Mouse (Mus musculus): ENCODE measurements around the gene Ddr1.

The Ddr1 gene

DNA sequence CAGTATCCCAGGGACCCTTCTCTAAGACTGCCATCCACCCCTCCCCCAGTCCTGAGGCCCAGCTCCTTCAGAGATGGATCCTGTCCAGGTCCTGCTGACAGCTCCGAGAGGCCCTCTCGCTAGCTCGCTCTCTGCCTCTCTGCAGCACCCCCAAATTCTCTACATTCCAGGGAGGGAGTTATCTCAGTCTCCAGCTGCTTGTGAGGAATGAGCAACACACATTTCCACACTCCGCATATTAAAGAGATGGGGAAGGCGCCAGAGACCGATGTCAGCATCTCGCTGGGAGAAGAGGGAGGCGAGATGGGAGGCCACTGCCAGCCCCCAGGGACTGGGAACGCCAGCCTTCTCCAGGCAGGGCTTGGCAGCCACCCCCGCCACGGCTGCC, 15.9 kb upstream of the Ddr1 start:
- no peak for DNase-seq (ENCODE audit: low read depth, low spot score)

DNA sequence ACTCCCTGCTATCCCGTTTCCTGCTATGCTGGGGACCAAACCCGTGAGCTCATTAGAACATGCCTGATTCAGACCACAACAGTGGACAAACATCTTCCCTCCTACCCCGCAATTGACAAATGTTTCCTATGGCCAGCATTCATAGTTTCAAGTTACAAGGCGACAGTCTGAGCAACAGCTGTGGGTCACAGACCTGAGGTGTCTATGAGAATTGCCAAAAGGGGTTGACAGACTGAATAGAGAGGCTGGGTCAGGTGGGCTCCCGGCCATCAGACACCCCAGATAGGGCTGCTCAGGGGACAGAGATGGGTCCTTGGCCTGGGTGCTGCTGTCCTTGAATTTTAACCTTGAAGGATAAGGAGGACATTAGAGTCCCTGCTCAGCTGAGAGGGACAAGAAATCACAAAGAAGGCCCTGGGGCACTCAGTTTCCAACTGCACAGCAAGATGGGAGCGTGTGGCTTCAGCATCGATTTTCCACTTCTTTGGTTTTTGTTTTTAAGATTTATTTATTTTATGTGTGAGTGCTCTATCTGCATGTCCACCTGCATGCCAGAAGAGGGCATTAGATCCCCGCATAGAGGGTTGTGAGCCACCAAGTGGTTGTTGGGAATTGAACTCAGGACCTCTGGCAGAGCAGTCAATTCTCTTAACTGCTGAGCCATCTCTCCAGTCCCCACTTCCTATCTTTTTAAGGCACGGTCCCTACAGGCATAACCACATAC, 15.4 kb upstream of the Ddr1 start:
- DNase-seq (ENCODE audit: low read depth, low spot score): no peak

DNA sequence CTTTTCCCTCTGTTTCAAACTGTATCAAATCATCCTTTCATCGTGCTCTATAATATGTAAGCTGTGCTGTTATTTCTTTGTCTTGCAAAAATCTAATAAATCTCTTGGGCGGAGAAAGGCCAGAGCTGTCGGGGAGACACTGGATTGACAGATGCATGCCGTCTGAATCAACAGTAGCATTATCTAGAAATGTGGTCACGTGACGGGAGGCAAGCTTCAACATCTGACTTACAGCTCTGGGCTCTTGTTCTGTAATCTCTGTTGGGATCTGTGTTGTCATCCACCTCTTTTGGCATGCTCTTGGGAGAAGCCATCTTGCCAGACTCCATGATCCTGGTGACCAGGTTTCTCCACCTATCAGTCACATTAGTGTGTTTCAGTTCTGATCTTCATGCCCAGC, 12.7 kb upstream of the Ddr1 start:
- no peak for DNase-seq (ENCODE audit: low read depth, low spot score)

DNA sequence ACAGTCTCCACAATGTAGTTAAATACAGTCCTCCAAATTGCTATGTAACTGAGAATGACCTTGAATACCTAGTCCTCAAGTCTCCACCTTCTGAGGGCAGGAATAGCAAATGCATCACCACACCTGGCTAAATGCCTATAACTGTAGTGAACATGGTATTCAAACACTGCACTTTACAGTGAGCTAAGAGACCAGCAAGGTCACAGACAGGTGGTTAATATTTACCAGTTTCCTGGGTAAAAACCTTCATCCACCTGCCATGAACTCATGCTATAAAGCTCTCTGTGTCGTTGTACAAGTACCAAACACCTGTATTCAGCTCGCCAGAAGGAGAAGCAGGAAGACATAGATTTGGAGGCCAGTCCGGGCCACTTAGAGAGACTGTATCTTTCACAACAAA, 11.7 kb upstream of the Ddr1 start:
- no peak for DNase-seq (ENCODE audit: low read depth, low spot score)

DNA sequence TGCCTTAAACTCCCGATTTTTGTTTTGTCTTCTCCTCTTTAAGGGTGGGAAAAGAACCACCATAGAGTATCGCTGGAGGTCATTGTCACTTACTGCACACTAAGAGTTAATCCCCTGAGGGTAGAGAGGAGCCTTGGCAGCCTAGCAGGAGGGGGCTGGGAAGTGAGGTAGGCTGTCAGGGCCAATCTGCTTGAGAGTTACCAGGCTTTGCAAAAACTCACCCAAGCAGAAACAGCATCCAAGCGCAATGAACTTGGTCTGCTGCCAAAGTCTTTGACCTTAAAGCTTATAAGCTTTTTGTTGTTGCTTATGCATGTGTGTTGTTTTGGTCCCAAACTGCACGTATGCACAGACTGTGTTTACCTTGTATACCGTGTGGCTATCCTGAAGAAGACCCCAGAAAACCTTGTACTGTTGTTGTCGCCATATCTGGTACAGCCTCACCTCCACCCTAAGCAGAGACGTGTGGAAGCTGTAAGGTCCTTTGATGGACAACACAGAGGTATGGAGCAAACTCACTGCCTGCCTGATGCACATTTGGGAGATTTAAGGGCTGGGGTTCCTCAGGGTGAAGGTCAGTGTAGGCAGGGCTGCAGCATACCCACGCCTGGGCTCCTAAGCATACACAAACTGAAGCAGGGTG, 6.4 kb upstream of the Ddr1 start:
- no peak for DNase-seq (ENCODE audit: low read depth, low spot score)

DNA sequence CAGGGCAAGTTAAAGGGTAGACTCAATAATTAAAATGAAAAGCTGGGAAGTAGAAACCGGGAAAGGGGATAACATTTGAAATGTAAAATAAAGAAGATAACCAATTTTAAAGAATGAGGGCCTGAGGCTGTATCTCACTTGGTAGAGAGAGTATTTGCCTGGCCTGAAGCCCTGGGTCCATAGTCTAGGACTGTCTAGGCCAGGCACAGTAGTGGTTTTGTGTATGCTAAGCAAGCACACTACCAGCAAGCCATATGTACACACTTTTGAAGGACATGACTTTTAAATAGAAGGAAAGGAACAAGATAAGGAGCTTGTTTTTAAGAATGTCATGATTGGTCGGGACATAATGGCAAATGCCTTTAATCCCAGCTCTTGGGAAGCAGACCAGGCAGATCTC, 4.2 kb upstream of the Ddr1 start:
- DNase-seq (ENCODE audit: low read depth, low spot score): no peak

DNA sequence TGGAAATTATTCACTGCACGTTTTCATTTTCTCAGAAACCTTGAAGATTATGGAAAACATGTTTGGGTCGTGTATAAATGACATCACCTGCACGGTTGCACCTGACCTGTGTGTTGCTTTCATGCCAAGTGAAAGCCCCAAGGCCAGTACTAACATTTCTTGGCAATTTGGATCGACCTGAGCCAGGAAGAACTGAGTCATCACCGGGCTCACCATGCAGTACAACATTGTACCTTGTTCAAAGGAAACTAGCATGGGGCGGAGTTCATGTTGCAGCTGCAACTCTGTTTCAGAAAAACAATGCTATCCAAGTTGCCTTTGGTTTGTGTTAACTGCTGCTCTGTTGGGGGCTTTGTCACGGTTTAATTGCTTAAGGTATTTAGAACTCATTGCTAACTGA, 3.5 kb upstream of the Ddr1 start:
- no peak for DNase-seq (ENCODE audit: low read depth, low spot score)

DNA sequence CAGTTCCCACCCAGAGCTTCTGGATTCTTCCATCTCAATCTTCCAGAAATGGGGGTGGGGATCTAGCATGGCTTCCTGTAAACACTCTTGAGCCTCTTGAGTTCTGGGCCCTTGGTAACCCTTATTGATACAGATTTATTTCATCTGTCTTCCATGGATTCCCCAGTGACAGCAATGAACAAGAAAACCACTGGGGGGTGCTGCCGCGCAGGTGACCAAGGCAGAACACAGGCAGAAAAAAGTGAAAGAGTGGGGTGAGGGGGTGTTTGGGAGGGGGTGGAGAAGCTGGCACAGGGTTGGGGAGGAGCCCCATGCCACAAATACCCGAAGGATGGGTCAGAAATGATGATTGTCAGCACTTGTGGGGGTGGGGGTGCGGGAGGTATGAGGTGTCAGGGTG, 1.4 kb upstream of the Ddr1 start:
- no peak for DNase-seq (ENCODE audit: low read depth, low spot score)

DNA sequence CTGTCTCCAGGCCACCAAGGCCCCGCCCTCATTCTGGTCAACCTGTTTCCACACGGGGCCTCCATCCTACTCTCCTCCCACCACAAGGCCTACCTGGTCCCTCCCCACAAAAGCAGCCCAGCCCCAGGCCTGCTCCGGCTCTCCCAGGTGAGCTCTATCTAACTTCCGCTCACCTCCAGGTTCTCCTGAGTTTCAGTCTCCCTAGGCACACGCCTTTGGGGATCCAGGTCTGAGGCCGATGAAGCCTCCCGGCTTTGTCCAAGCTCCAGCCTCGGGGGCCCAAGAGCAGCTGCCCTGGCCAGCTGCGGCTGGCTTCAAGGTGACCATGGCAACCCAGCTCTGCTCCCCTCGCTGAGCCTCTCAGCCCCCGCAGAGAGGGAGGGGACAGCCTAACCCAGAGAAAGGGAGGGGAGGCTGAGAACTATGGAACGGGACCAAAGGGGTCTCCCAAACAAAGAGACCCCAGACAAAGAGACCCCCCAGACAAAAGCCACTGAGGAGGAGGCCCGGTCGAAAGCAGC, 610 bp downstream of the Ddr1 start:
- no peak for DNase-seq (ENCODE audit: low read depth, low spot score)

DNA sequence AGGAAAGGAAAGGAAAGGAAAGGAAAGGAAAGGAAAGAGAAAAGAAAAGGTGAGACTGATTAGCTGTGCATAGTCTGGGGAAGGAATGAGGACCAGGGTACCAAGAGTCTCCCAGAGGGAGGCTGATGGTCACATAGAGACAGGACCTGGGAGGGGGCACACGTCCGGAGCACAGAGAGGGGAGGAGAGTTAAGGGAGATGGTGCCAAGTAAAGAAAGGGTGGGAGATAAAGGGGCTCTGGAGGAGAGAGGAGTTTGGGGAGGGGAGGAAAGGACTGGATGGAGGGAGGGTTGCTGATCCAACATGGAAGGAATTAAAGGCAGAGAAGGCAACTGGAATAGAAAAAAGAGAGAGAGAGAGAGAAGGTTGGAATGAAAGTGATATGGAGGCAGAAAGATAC, 1.4 kb downstream of the Ddr1 start:
- DNase-seq (ENCODE audit: low read depth, low spot score): no peak

DNA sequence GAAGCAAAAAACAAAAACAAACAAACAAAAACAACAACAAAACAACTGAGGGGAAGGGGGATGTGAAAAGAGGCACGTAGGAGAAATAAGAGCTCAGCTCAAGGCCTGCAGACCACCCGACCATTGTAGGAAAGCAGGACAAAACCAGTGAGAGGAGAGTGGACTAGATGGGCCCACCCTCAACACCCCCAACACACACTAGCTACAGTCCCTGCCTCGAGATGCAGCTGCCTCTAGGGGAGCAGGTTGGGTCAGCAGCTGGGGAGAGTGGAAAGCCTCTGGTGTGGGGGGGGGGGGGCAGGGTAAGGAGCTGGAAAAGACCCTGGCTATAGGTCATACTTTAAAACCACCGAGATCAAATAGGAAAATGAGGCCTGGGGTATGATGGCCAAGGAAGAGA, 1.8 kb downstream of the Ddr1 start:
- DNase-seq (ENCODE audit: low read depth, low spot score): no peak

DNA sequence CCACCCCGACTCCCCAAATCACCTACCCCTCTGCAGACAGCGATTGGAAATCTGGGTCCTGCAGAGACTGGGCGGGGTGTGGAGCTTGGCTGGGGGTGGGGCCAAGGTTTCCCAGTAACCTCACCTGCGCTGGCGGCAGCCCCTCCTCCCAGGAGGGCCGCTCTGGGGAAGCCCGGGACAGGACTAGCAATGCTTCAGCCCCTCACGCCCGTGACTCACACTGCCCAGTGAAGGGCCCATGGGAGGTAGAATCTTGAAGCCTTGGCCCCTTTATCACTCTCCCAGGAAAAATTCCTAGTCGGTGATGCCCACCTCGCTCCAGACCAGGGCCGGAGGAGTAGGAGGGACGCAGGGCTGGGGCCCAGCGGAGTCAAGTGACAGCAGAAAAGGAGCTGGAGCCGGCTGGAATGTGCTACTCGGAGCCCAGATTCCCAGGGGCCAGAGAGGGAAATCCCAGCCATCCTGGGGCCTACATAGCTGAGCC, 2.4 kb downstream of the Ddr1 start:
- DNase-seq (ENCODE audit: low read depth, low spot score): no peak

DNA sequence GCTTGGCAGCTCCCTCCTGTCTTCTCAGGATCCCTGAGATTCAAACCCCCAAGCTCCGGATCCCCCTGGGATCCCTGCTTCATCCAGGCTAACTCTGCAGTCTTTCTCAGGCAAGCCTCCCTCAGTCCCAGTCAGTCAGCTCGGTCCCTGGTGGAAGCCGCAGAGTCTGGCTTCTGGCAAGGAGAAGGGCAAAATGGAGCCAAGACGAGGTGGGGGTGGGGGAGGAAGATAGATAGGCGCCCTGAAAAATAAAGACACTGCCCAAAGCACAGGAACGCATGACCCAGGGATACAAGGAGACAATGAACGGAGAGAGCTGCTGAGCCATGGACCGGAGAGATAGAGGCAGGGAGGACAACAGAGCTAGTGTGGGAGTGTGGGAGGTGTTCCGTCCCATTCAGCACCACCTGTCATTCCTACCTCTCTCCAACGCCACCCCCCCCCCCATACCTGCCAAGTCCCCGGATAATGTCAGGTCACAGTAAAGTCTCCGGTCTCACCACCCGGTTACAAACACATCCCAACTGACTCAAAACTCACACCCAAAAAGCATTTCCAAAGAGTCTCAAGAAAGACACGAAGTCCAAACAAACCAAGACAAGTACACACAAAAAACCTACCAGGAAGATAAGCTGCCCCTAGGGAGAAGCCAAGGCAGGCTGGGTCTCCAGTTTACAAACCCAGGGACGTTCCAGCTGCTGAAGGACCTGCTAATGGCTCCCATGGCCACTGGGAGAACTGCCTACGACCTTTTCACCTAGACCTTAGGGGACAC, 3.0 kb downstream of the Ddr1 start:
- no peak for DNase-seq (ENCODE audit: low read depth, low spot score)

DNA sequence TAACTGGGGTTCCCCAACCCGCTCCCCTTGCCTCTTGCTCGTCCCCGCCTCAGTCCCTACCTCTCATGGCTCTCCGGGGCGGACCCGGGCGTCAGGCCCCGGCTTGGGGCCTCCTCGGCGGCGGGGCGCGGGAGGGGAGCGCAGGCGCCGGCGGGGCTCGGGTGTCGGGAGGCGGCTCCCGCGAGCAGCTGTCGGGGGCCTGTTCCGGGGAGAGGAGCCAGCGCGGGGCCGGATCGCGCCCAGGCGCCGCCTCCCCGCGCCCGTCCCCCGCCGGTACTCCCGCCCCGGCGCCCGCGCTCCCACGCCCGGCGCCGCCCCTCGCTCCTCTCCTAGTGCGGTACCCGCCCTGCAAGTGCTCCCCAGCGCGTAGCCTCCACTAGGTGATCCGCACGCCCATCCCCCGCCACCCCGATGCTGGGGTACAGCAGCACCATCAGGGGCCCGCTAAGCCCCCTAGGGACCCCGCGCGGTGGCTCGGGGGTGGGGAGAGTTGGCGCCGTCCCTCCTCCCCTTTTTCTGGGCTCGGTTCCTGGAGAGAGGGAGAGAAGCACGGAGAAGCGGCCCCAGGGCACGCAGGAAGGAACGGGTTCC, 4.0 kb downstream of the Ddr1 start:
- DNase-seq (ENCODE audit: low read depth, low spot score): no peak

DNA sequence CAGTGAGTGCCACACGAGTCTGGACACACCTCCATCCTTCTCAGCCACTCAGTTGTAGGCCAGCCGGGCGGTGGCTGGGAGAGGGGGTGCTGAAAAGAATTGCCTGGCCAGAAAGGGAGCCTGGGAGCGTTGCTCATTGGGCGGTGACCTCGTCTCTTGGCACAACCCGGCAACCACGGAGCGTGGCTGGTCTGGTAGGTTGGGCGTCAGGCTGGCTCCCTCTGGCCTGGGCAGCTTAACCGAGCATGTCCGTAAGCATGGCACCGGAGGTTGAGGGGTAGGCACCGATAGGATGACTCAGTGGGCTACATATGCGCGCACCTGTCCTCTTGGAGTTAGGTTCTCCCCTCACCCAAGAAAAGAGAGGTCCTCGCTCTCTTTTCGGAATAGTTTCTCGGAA, 4.5 kb downstream of the Ddr1 start:
- no peak for DNase-seq (ENCODE audit: low read depth, low spot score)

DNA sequence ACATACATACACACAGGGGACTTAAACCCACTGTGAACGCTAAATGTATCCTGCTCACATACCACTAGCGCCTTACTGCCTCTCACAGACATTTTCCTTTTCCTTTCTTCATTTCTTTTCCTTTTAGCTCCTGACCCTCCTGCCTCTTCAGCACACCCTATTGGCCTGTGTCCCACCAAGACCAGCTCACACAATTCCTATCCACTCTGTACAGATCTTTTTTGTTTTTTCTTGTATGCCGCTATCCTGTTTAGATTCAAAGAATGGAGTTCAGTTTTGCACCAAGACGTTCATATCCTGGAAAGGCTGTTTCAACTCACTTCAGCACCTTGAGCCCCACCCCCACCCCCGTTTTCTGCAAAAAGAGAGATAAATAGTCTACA, 5.9 kb downstream of the Ddr1 start:
- no peak for DNase-seq (ENCODE audit: low read depth, low spot score)

DNA sequence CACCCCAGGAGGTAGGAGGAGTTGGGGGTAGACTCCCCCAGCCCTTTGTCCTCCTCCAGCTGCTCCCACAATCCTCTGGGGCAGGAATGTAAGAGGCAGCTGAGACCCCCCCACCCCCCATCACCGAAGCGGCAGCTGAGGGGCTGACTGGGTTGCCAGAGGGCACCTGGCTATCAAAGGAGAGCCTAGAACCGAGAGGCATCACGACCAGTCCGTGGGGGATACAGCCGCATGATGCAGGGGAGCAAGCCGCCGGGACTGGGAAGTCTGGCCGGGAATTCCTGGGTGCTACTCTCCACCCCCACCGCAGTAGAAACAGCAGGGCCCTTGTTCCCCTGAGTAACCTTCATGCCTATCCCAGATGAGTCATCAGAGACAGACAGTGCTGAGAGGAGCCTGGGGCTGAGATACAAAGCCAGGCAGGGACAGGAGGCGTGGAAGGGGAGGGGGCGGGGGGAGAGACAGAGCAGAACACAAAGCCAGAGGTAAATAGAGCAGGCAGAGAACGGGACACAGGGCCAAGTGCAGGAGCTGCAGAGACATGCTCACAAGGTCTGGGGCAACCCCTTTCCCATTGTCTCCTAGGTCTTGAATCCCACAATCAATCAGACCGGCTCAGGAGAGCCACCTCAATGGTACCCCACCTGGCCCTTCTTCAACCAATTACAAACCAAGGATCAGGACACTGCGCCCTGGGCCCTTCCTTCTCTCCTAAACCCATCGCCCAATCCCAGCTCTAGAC, 6.5 kb downstream of the Ddr1 start:
- DNase-seq (ENCODE audit: low read depth, low spot score): no peak

DNA sequence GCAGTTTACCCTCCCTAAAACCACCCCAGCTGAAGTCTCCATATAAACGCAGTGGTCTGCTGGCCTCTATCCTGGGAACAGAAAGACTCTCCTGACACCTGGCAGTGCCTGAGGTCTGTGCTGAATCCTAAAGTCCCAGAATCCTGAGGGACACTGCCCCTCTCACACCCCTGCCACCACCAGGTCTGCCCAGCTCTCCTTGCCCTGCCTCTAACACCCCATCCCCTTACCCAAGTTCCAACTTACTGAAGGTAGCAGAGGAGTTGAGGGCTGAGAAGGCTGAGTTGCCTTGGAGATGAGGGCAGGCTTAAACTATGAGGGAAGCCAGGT, 7.0 kb downstream of the Ddr1 start:
- DNase-seq (ENCODE audit: low read depth, low spot score): no peak

DNA sequence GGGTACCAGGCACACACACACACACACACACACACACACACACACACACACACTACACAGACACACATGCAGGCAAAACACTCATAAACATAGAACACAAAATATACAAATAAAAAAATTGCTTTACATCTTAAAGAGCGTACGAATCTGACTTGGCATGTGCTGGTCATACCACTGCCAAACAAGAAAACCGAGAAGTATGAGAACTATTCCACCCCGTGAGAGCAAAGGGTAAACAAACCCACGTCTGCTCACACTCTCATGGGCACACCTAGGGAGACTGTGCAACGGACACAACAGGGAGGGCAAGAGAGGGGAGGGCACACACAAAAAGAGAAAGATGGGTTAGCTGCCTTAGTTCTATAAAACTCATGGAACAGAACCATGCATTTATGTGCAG, 7.7 kb downstream of the Ddr1 start:
- DNase-seq (ENCODE audit: low read depth, low spot score): no peak

DNA sequence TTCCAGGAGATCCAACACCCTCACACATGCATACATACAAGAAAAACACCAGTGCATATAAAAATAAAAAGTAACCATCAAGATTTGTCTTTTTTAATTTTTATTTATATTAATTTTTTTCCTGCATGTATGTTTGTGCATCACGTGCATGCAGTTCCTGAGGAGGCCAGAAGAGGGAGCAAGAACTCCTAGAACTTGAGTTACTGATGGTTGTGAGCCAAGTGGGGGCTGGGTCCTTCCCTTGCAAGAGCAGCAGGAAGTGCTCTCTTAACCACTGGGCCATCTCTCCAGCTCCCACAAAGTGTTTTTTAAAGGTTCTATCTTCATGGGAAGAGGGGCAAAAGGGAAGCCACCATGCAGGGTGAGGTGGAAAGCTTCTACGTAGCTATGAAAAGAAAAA, 9.1 kb downstream of the Ddr1 start:
- DNase-seq (ENCODE audit: low read depth, low spot score): no peak

DNA sequence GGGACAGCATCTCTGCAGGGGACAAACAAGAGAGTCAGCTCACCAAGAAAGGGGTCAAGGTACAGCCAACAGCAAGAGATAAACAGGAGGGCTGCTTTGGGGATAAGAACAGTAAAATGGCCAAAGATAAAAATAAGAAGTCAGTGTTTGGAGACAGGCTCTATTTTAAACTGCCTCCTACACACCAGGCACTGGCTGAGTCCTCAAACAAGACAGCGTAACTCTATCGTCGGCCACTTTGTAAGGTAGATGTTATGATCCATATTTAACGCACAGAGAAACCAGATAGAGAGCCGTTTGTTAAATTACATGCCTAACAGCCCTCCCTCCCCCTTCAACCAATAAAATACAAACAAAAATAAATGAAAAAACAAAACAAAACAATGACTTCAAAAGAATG, 10.5 kb downstream of the Ddr1 start:
- no peak for DNase-seq (ENCODE audit: low read depth, low spot score)

DNA sequence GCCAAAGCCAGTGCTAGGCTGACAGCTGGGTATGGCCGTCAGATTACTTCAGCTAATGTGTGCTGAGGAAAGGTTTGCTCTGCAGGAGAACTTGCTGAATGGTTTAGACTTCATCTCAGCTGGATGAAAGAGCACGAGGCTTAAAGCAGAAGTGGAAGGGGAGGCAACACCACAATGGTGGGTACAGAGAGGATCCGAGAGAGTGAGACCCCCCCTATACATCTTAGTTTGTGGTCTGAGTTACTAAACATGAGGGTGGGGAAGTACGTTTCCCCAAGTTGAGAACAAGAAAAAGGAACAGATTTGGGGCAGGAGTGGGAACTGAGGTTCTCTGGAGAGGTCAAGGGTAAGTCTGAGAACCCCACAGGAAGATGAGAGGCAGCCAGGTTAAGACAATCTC, 12.1 kb downstream of the Ddr1 start:
- DNase-seq (ENCODE audit: low read depth, low spot score): no peak
